Mouse (Mus musculus): ENCODE measurements around the gene Helq. TPM values are rescaled to one million over a fixed set of nuclear protein-coding genes. Genes with fewer than 3 reads are reported as not detected.

Gene Helq
- polyA plus RNA-seq (2014; fragmentation: Nextera tagmentation; extraction: Ambion mirVana) = 13.1 and 15.3 TPM in 2 replicates

DNA sequence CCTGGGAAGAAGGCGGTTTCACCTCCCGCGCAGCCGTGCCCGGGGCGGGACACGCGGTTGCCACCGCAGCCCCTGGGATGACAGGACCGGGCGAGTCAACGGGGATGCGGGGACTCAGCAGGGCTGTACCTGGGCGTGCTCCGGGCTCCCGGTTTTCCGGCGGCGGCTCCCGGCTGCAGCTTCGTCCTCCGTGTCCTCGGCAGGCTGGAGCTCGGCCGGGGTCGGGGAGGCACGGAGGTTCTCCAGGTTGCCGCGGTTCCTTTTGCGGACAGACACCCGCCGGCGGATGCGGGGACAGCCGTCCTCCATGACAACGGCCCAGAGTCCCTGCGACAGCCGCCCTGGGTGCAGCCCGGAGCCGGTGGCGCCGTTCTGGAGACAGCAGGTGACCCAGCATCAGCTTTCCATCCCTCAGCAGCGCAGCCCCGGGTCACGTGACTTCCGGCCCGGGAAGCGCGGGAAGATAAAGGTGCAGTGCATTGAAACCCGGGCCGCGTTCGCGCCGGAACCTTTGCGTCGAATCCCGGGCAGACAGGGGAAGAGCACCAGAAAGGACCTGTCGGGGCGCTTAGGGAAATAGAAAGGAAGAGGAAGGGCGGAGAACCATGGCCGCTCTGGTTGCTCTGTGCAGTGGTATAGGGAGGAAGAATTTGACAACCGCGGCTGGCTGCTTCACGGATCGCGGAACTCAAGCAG is at the start of gene Helq, which contains the start of gene Mrps18c:
TSS of gene Helq (minus strand) at position 434 of the 696 bp plus-strand sequence.
TSS of gene Mrps18c (plus strand) at position 463 of the 696 bp plus-strand sequence.
- H3K27ac ChIP-seq (ENCODE audit: low read depth, low read length) = no peak within 1 kb of the TSS
- H3K4me1 ChIP-seq (ENCODE audit: control insufficient read depth, insufficient read depth, low read length) = 0 out of 2 replicates have a peak, but pooled peaks cover 2% of the 10 kb centered on the region
- peak within 1 kb of the TSS; percentile 97 for H3K4me2 ChIP-seq
- H3K27me3 ChIP-seq (ENCODE audit: control insufficient read depth, insufficient read depth, low read length) = no peaks in the 10 kb centered on the region
- peak within 1 kb of the TSS; percentile 84 for H3K9ac ChIP-seq (ENCODE audit: low read depth, low read length)
- H3K4me3 ChIP-seq (ENCODE audit: low read depth, low read length) = peak within 1 kb of the TSS; percentile 87
- H3K36me3 ChIP-seq (ENCODE audit: control insufficient read depth, insufficient read depth, low read length) = peaks cover 11% of the 10 kb centered on the region; the same call in 1 of the 2 replicates
- WGBS (ENCODE audit: insufficient replicate concordance) = under 1% methylated on average over 67 of the region's 67 CpGs
- no peaks in the 10 kb centered on the region for H3K9me3 ChIP-seq (replicated peaks; ENCODE audit: control insufficient read depth, low read length)
- peak; percentile 96 for ATAC-seq (replicated peaks; ENCODE audit: insufficient number of reproducible peaks, low FRiP score, low TSS enrichment)

GRCm38 (mm10) chr5:100847143-100847542 is 48.7 kb upstream of the Helq start:
- Histone ChIP-seq H3K9me3 (replicated peaks; ENCODE audit: control insufficient read depth, low read length) (no peaks in the 10 kb centered on the region; the same call in 1 of the 2 replicates), H3K36me3 (ENCODE audit: control insufficient read depth, insufficient read depth, low read length) (no peaks in the 10 kb centered on the region), H3K27ac (ENCODE audit: low read depth, low read length) (no peak overlapping the region), H3K9ac (ENCODE audit: low read depth, low read length) (peak overlapping the region; percentile 69; the same call in 1 of the 2 replicates), H3K4me2 (peak overlapping the region; percentile 79), H3K27me3 (ENCODE audit: control insufficient read depth, insufficient read depth, low read length) (peaks cover 7% of the 10 kb centered on the region; the same call in 1 of the 2 replicates), H3K4me3 (ENCODE audit: low read depth, low read length) (peak overlapping the region; percentile 60), H3K4me1 (ENCODE audit: control insufficient read depth, insufficient read depth, low read length) (peaks cover 4% of the 10 kb centered on the region; the same call in 1 of the 2 replicates)
- 2% methylated on average over 2 of the region's 2 CpGs for WGBS (ENCODE audit: insufficient replicate concordance)
- no peak for ATAC-seq (replicated peaks; ENCODE audit: insufficient number of reproducible peaks, low FRiP score, low TSS enrichment)

- H3K4me1 ChIP-seq (ENCODE audit: control insufficient read depth, insufficient read depth, low read length) = peaks cover 4% of the 10 kb centered on the region; the same call in 1 of the 2 replicates
- ATAC-seq (replicated peaks; ENCODE audit: insufficient number of reproducible peaks, low FRiP score, low TSS enrichment) = 0 out of 2 replicates have a peak, but pooled peaks have one; percentile 3
- peak overlapping the region; percentile 60 for H3K4me3 ChIP-seq (ENCODE audit: low read depth, low read length)
- no peaks in the 10 kb centered on the region for H3K36me3 ChIP-seq (ENCODE audit: control insufficient read depth, insufficient read depth, low read length)
- H3K9ac ChIP-seq (ENCODE audit: low read depth, low read length) = peak overlapping the region; percentile 69
- H3K4me2 ChIP-seq = peak overlapping the region; percentile 79
- peak overlapping the region; percentile 93 for H3K27ac ChIP-seq (ENCODE audit: low read depth, low read length)
- H3K27me3 ChIP-seq (ENCODE audit: control insufficient read depth, insufficient read depth, low read length) = peaks cover 7% of the 10 kb centered on the region; the same call in 1 of the 2 replicates
- H3K9me3 ChIP-seq (replicated peaks; ENCODE audit: control insufficient read depth, low read length) = peaks cover 4% of the 10 kb centered on the region; the same call in 1 of the 2 replicates
- 1% methylated on average over 22 of the region's 22 CpGs for WGBS (ENCODE audit: insufficient replicate concordance)
Measured at GRCm38 (mm10) chr5:100846599-100846920, 48.2 kb upstream of the Helq start.

GRCm38 (mm10) chr5:100845848-100846598 is 47.6 kb upstream of the Helq start:
- peak overlapping the region; percentile 93 for H3K27ac ChIP-seq (ENCODE audit: low read depth, low read length)
- WGBS (ENCODE audit: insufficient replicate concordance) = under 1% methylated on average over 52 of the region's 52 CpGs
- peak; percentile 84 for ATAC-seq (replicated peaks; ENCODE audit: insufficient number of reproducible peaks, low FRiP score, low TSS enrichment)

DNA sequence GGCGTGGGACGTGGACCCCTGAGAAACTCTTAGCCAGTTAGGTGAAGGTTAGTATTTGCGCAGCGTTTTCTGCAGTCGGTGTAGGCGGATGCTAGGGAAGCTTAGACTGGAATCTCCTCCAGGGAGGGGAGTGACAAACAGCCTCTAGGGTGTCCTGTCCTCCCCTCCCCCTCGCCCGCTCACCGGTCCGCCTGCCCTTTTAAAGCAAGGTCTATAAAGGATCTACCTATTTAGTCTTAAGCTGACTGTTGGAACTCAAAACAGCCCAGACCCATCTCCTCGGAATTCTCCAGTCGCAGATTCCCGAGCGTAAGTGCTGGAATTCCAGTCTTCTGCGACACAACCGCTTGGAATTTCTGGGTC is 47.1 kb upstream of the Helq start, which contains the start of gene Gpat3:
TSS of gene Gpat3 (plus strand) at position 229 of the 363 bp plus-strand sequence.
- Histone ChIP-seq H3K27ac (ENCODE audit: low read depth, low read length) (peak within 1 kb of the TSS; percentile 93), H3K4me1 (ENCODE audit: control insufficient read depth, insufficient read depth, low read length) (peaks cover 4% of the 10 kb centered on the region; the same call in 1 of the 2 replicates), H3K4me2 (peak within 1 kb of the TSS; percentile 79), H3K9me3 (replicated peaks; ENCODE audit: control insufficient read depth, low read length) (peaks cover 4% of the 10 kb centered on the region; the same call in 1 of the 2 replicates), H3K4me3 (ENCODE audit: low read depth, low read length) (peak within 1 kb of the TSS; percentile 60), H3K36me3 (ENCODE audit: control insufficient read depth, insufficient read depth, low read length) (no peaks in the 10 kb centered on the region), H3K9ac (ENCODE audit: low read depth, low read length) (peak within 1 kb of the TSS; percentile 69), H3K27me3 (ENCODE audit: control insufficient read depth, insufficient read depth, low read length) (peaks cover 7% of the 10 kb centered on the region; the same call in 1 of the 2 replicates)
- 1% methylated on average over 16 of the region's 16 CpGs for WGBS (ENCODE audit: insufficient replicate concordance)
- ATAC-seq (replicated peaks; ENCODE audit: insufficient number of reproducible peaks, low FRiP score, low TSS enrichment) = peak; percentile 32; the same call in 1 of the 2 replicates

More at GRCm38 (mm10) chr5:100845848-100846598, 47.6 kb upstream of the Helq start:
- peak overlapping the region; percentile 69 for H3K9ac ChIP-seq (ENCODE audit: low read depth, low read length)
- peaks cover 4% of the 10 kb centered on the region; the same call in 1 of the 2 replicates for H3K9me3 ChIP-seq (replicated peaks; ENCODE audit: control insufficient read depth, low read length)
- peak overlapping the region; percentile 79 for H3K4me2 ChIP-seq
- H3K27me3 ChIP-seq (ENCODE audit: control insufficient read depth, insufficient read depth, low read length) = peaks cover 7% of the 10 kb centered on the region; the same call in 1 of the 2 replicates
- H3K4me1 ChIP-seq (ENCODE audit: control insufficient read depth, insufficient read depth, low read length) = peaks cover 4% of the 10 kb centered on the region; the same call in 1 of the 2 replicates
- peak overlapping the region; percentile 60 for H3K4me3 ChIP-seq (ENCODE audit: low read depth, low read length)
- no peaks in the 10 kb centered on the region for H3K36me3 ChIP-seq (ENCODE audit: control insufficient read depth, insufficient read depth, low read length)

- Histone ChIP-seq H3K36me3 (ENCODE audit: control insufficient read depth, insufficient read depth, low read length) (no peaks in the 10 kb centered on the region), H3K9me3 (replicated peaks; ENCODE audit: control insufficient read depth, low read length) (peaks cover 4% of the 10 kb centered on the region; the same call in 1 of the 2 replicates), H3K27me3 (ENCODE audit: control insufficient read depth, insufficient read depth, low read length) (peaks cover 7% of the 10 kb centered on the region; the same call in 1 of the 2 replicates), H3K4me1 (ENCODE audit: control insufficient read depth, insufficient read depth, low read length) (peaks cover 4% of the 10 kb centered on the region; the same call in 1 of the 2 replicates), H3K9ac (ENCODE audit: low read depth, low read length) (no peak overlapping the region), H3K4me3 (ENCODE audit: low read depth, low read length) (peak overlapping the region; percentile 60), H3K4me2 (peak overlapping the region; percentile 79), H3K27ac (ENCODE audit: low read depth, low read length) (no peak overlapping the region)
- ATAC-seq (replicated peaks; ENCODE audit: insufficient number of reproducible peaks, low FRiP score, low TSS enrichment) = no peak
- 41% methylated on average over 3 of the region's 3 CpGs for WGBS (ENCODE audit: insufficient replicate concordance)
Measured at GRCm38 (mm10) chr5:100844485-100844884, 46.1 kb upstream of the Helq start.

DNA sequence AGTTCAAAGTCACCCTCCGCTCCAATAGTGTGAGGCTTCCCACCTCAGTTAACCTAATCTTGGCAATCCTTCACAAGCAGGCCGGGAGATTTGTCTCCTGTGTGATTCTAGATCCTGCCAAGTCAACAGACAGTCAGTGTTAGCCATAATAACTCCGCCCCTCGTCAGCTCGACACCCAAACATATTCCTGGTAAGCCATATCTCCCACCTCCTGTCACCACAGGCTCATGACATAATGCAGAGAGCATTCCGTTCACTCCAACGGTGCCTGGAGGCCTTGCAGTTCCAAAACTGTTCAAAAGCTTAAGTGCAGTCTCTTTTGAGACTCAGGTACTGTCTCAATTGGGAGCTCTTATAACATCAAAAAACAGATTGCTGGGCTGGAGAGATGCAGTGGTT is 39.5 kb upstream of the Helq start:
- 20% methylated on average over 7 of the region's 7 CpGs for WGBS (ENCODE audit: insufficient replicate concordance)
- peak; percentile 78 for ATAC-seq (replicated peaks; ENCODE audit: insufficient number of reproducible peaks, low FRiP score, low TSS enrichment)

More for the DNA sequence above, 39.5 kb upstream of the Helq start:
- H3K9ac ChIP-seq (ENCODE audit: low read depth, low read length) = no peak overlapping the region
- H3K27ac ChIP-seq (ENCODE audit: low read depth, low read length) = 0 out of 2 replicates have a peak overlapping the region, but pooled peaks have one; percentile 15
- no peak overlapping the region for H3K4me2 ChIP-seq
- H3K36me3 ChIP-seq (ENCODE audit: control insufficient read depth, insufficient read depth, low read length) = no peaks in the 10 kb centered on the region
- no peaks in the 10 kb centered on the region for H3K27me3 ChIP-seq (ENCODE audit: control insufficient read depth, insufficient read depth, low read length)
- H3K4me3 ChIP-seq (ENCODE audit: low read depth, low read length) = no peak overlapping the region
- H3K4me1 ChIP-seq (ENCODE audit: control insufficient read depth, insufficient read depth, low read length) = peaks cover 3% of the 10 kb centered on the region; the same call in 1 of the 2 replicates
- H3K9me3 ChIP-seq (replicated peaks; ENCODE audit: control insufficient read depth, low read length) = peaks cover 4% of the 10 kb centered on the region; the same call in 1 of the 2 replicates

Data from heart, embryonic 11.5 days (tissue).